Mouse (Mus musculus) neutrophil, adult 5-6 weeks (primary cell): ENCODE results near the gene Jun. TPM values are rescaled to one million over a fixed set of nuclear protein-coding genes. Genes with fewer than 3 reads are reported as not detected.

ENCODE experiments used
- ATAC-seq: fragments of 151-379, 151-347 bp; 2 replicates; pipeline ENCODE4 v1.8.0; 2017; ENCODE audit warnings: mild to moderate bottlenecking, moderate TSS enrichment; ENCODE audit not compliant: insufficient number of reproducible peaks, poor library complexity, low FRiP score, severe bottlenecking; ENCODE audit errors: extremely low read depth
- total RNA-seq: library from RNA; stranded (forward); fragments of 200-1000 nt; gene quantifications from 2 replicates; pipeline ENCODE4 v1.2.3, GENCODE M21; 2017

The Jun gene
- 106 TPM in 2 replicates for total RNA-seq

GRCm38 (mm10) chr4:95052025-95052899 is at the start of gene Jun:
TSS of gene Jun (minus strand) at chr4:95052222.
- ATAC-seq: peak; percentile 68

GRCm38 (mm10) chr4:95101684-95102083 is 49.7 kb upstream of the Jun start:
- ATAC-seq: no peak

GRCm38 (mm10) chr4:95100694-95101093 is 48.7 kb upstream of the Jun start:
- ATAC-seq: no peak

GRCm38 (mm10) chr4:95099373-95099772 is 47.4 kb upstream of the Jun start:
- no peak for ATAC-seq

GRCm38 (mm10) chr4:95098722-95099097 is 46.7 kb upstream of the Jun start:
- no peak for ATAC-seq

- no peak for ATAC-seq
Observed at GRCm38 (mm10) chr4:95097942-95098721, 46.1 kb upstream of the Jun start.

GRCm38 (mm10) chr4:95096731-95097130 is 44.7 kb upstream of the Jun start:
- ATAC-seq: no peak

GRCm38 (mm10) chr4:95095911-95096310 is 43.9 kb upstream of the Jun start:
- no peak for ATAC-seq

- ATAC-seq: no peak
Observed at GRCm38 (mm10) chr4:95095355-95095754, 43.3 kb upstream of the Jun start.

- ATAC-seq: no peak
Observed at GRCm38 (mm10) chr4:95094700-95095113, 42.7 kb upstream of the Jun start.

GRCm38 (mm10) chr4:95093615-95094014 is 41.6 kb upstream of the Jun start:
- no peak for ATAC-seq

GRCm38 (mm10) chr4:95092516-95092915 is 40.5 kb upstream of the Jun start:
- ATAC-seq: no peak

- no peak for ATAC-seq
Observed at GRCm38 (mm10) chr4:95091536-95091935, 39.5 kb upstream of the Jun start.

- ATAC-seq: no peak
Observed at GRCm38 (mm10) chr4:95089968-95090367, 37.9 kb upstream of the Jun start.

- no peak for ATAC-seq
Observed at GRCm38 (mm10) chr4:95089053-95089452, 37.0 kb upstream of the Jun start.

- ATAC-seq: peak; percentile 63; the same call in 1 of the 2 replicates
Observed at GRCm38 (mm10) chr4:95083957-95084356, 31.9 kb upstream of the Jun start.

GRCm38 (mm10) chr4:95083191-95083729 is 31.2 kb upstream of the Jun start:
- no peak for ATAC-seq

GRCm38 (mm10) chr4:95082481-95083088 is 30.6 kb upstream of the Jun start:
- no peak for ATAC-seq

- ATAC-seq: no peak
Observed at GRCm38 (mm10) chr4:95081632-95082031, 29.6 kb upstream of the Jun start.
